Mouse (Mus musculus) liver, adult 2 months (tissue): Measurements from ENCODE around the gene Lsm3.

ENCODE experiments used
- CTCF ChIP-seq: fragments of 200-500 bp; IDR thresholded peaks from 2 replicates; pipeline ENCODE4 v1.5.1; 2011; ENCODE audit warnings: low read depth, low read length, control low read depth
- POLR2A ChIP-seq: fragments of 200-500 bp; IDR thresholded peaks from 2 replicates; pipeline ENCODE4 v1.6.1; 2011; ENCODE audit warnings: low read length, control low read depth; ENCODE audit not compliant: insufficient read depth; ENCODE audit errors: extremely low read depth

DNA sequence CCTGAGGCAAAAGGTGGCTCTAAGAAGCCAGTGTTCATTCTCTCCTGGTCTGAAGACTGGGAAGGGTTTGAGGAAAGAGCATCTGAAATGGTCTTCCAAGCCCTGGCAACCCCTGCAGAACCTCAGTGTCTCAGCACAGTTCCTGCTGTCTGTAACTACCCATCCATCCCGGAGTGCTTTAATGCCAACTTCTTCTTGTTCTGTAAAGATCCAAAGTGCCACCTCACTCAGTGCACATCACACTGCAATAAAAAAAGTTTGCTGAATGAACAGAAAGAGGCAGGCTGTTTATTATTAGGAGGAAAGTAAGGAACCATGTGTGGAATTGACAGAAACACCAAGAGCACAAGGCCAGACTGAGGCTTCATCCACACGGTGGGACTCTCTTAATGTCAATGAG is 45.0 kb upstream of the Lsm3 start:
- TF ChIP-seq CTCF (no peak), POLR2A (no peak)
